Mouse (Mus musculus) embryonic facial prominence, embryonic 15.5 days (tissue): ENCODE results near the gene C530008M17Rik. TPM values are rescaled to one million over a fixed set of nuclear protein-coding genes. Genes with fewer than 3 reads are reported as not detected.

ENCODE experiments used
- ATAC-seq: fragments of 200-750 bp; cut with Nextera tagmentation; 2 replicates; pipeline ENCODE4 v1.8.0; 2017; ENCODE audit warnings: low read depth, moderate TSS enrichment; ENCODE audit not compliant: insufficient number of reproducible peaks, low FRiP score, low TSS enrichment
- H3K27ac ChIP-seq: fragments of 300-500 bp; sonication (generic); replicated peaks from 2 replicates; pipeline ENCODE4 v1.5.1; 2015; ENCODE audit warnings: mild to moderate bottlenecking, inconsistent platforms
- H3K27me3 ChIP-seq: fragments of 300-500 bp; sonication (generic); 2 replicates; pipeline ENCODE4 v1.6.1; 2015; ENCODE audit warnings: inconsistent platforms
- H3K36me3 ChIP-seq: fragments of 300-500 bp; sonication (generic); 2 replicates; pipeline ENCODE4 v1.6.1; 2015; ENCODE audit warnings: mild to moderate bottlenecking, inconsistent platforms
- H3K4me1 ChIP-seq: fragments of 300-500 bp; sonication (generic); 2 replicates; pipeline ENCODE4 v1.6.1; 2015; ENCODE audit warnings: inconsistent platforms
- H3K4me2 ChIP-seq: fragments of 300-500 bp; sonication (generic); replicated peaks from 2 replicates; pipeline ENCODE4 v1.6.1; 2015; ENCODE audit warnings: mild to moderate bottlenecking, inconsistent platforms
- H3K4me3 ChIP-seq: fragments of 300-500 bp; sonication (generic); replicated peaks from 2 replicates; pipeline ENCODE4 v1.5.1; 2015; ENCODE audit warnings: mild to moderate bottlenecking, inconsistent platforms
- H3K9ac ChIP-seq: fragments of 300-500 bp; sonication (generic); 2 replicates; pipeline ENCODE4 v1.6.1; 2015; ENCODE audit warnings: inconsistent platforms
- H3K9me3 ChIP-seq: fragments of 300-500 bp; sonication (generic); replicated peaks from 2 replicates; pipeline ENCODE4 v1.6.1; 2016; ENCODE audit warnings: inconsistent platforms
- WGBS: fragments of 180-500 bp; shearing (Covaris S2); methylation state at CpG from one replicate; pipeline ENCODE4 v1.1.7; 2015; 5-methylcytosine and 5-hydroxymethylcytosine counted together
- polyA plus RNA-seq: library from polyadenylated mRNA; unstranded; fragments of >200 nt; fragmentation: Nextera tagmentation; extraction: Ambion mirVana; gene quantifications from 2 replicates; pipeline ENCODE4 v1.2.1, GENCODE M21; 2015

The C530008M17Rik gene
- polyA plus RNA-seq, 1 experiment from 2014 or later: 17.0 TPM

DNA sequence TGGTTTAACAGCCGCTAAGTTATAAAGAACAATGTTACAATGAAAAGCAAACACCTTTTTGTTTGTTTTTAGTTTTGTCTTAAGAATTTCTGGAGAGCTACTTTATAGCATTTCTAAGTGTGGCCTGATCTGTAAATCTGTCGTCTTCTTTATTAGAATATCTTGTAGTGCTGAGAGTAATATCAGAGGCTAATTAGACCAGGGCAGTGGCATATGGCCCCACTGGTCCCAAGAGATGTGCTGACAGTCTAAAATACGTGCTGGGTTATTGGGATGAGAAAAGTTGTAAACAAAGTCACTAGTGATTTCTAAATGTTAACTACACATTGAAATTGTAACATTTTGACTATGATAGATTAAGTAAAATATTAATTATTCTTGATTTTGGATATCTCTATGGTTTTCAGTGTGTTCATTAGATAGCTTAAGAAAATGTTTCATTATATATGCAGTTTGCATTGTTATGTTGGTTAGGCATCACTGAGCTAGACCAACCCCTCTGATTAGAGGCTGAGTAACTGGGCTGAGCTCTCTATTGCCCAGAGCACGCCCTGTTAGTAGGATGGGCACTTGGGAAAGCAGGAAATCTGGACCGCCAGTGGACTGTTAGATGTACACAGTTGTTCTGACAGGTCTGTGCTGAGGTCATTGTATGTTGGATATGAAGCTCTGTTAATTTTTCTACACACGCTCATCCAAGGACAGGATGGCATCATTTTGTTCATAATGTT is 9.9 kb downstream of the C530008M17Rik start:
- Histone ChIP-seq H3K9ac (no peak overlapping the region), H3K4me1 (no peaks in the 10 kb centered on the region), H3K4me3 (no peak overlapping the region), H3K27ac (no peak overlapping the region), H3K36me3 (no peaks in the 10 kb centered on the region), H3K9me3 (no peaks in the 10 kb centered on the region), H3K27me3 (no peaks in the 10 kb centered on the region), H3K4me2 (no peak overlapping the region)
- no peak for ATAC-seq
- whole genome bisulfite sequencing: 81% methylated on average over 6 of the region's 6 CpGs

DNA sequence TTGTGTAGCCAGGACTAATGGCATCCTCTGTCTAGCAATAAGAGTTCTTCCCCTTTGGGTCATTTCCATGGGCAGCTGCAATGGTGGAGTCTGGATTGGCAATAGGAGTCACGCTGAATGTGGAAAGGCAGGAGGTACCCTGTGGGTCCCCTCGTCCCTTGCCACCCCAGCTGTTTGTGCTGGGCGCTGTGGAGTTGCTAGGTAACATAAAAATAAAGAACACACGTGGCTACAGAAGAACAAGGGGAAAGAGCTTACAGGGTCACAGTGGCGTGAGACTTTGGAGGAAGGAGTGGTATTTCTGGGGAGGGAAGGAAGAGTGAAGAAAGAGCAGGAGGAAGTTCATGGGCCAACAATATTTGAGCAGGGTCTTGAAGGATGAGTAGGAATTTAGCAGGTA is 11.8 kb downstream of the C530008M17Rik start:
- 75% methylated on average over 5 of the region's 5 CpGs for WGBS
- no peaks in the 10 kb centered on the region for H3K36me3 ChIP-seq
- no peaks in the 10 kb centered on the region for H3K4me1 ChIP-seq
- no peak for ATAC-seq
- H3K9me3 ChIP-seq: no peaks in the 10 kb centered on the region
- no peak overlapping the region for H3K4me3 ChIP-seq
- H3K4me2 ChIP-seq: no peak overlapping the region
- no peak overlapping the region for H3K27ac ChIP-seq
- H3K9ac ChIP-seq: no peak overlapping the region
- H3K27me3 ChIP-seq: no peaks in the 10 kb centered on the region

DNA sequence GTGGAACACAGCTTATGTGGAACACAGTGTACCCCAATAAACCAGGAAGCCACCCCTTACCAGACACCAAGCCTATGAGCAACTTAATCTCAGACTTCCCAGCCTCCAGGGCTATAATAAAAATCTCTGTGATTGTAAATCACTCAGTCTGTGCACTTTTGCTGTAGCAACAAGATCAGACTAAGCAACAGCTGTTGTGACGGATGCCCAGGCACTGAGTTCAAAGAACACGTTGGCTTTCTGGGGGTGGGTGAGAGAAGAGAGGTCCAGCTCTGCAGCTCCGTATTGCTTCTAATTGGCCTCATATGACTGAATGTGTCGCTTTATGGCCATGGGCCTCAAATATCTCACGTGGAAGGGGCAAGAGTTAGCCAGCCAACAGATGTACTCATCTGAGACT is 12.2 kb downstream of the C530008M17Rik start:
- H3K4me3 ChIP-seq: no peak overlapping the region
- no peaks in the 10 kb centered on the region for H3K4me1 ChIP-seq
- no peak overlapping the region for H3K9ac ChIP-seq
- H3K4me2 ChIP-seq: no peak overlapping the region
- no peak overlapping the region for H3K27ac ChIP-seq
- 75% methylated on average over 5 of the region's 5 CpGs for WGBS
- H3K36me3 ChIP-seq: no peaks in the 10 kb centered on the region
- H3K9me3 ChIP-seq: no peaks in the 10 kb centered on the region
- no peak for ATAC-seq
- H3K27me3 ChIP-seq: no peaks in the 10 kb centered on the region

DNA sequence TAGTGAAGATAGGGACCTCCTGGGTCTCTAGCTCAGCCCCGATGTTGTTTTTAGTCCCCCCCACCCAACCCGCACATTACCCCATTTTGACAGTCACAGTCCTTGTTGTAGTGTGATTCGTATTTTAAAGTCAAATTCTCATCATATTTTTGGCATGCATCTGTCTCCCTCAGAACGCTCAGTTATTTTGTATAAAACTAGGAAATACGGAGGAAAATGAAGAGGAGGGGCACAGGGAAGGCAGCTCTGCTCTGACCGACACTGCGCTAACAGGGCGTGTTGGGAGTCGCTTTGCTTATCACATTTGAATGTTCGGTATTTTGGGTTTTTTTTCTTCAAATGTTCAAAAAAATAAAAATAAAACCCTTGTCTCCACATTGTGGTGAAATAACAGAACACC is 13.9 kb downstream of the C530008M17Rik start:
- Histone ChIP-seq H3K36me3 (no peaks in the 10 kb centered on the region), H3K9me3 (no peaks in the 10 kb centered on the region), H3K4me3 (no peak overlapping the region), H3K27ac (no peak overlapping the region), H3K4me2 (no peak overlapping the region), H3K27me3 (no peaks in the 10 kb centered on the region), H3K4me1 (no peaks in the 10 kb centered on the region), H3K9ac (no peak overlapping the region)
- WGBS: 82% methylated on average over 10 of the region's 10 CpGs
- no peak for ATAC-seq

DNA sequence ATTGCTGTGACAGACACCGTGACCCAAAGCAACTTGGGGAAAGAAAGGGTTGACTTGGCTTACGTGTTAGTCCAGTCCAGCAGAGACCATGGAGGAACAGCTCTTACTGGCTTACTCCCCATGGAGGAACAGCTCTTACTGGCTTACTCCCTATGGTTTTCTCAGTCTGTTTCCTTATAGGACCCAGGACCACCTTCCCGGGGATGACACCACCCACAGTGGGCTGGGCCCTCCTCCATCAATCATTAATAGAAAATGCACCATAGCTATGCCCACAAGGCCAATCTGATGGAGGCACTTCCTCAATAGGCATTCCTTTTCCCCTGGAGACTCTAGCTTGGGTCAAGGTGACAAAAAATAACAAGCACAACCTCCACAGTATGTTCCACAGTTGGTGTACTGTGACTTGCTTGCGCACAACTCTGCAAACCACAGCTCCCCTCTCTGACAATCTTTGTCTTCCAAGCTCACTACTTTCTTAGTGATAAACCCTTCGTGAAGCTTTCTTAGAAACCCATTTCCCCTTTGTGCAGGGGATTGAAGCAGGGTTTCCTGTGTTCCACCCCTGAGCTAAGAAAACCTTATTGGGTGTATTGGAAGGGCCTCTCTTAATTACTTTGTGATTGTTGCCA is 17.8 kb downstream of the C530008M17Rik start:
- ATAC-seq: no peak
- Histone ChIP-seq H3K4me2 (no peak overlapping the region), H3K27me3 (no peaks in the 10 kb centered on the region), H3K36me3 (no peaks in the 10 kb centered on the region), H3K4me3 (no peak overlapping the region), H3K9me3 (no peaks in the 10 kb centered on the region), H3K27ac (no peak overlapping the region), H3K9ac (no peak overlapping the region), H3K4me1 (no peaks in the 10 kb centered on the region)
- 92% methylated on average over 5 of the region's 5 CpGs for WGBS

DNA sequence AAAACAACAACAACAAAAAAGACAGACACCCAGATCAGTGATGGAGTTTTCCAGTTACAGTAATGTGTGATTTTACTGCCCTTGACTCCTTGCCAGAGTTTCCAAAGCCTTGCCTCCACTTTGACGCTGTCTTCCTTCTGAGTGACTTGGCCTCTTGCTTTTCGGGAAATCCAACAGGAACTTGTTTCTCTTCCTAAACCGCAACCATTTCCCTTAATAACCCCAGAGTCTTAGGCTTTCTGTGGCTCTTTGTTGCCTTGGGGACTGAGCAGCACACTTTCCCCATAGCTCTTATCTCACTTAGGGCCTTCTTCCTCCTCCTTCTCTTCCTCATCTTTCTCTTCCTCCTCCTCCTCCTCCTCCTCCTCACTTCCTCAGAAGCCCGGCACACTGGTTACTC is 19.1 kb downstream of the C530008M17Rik start:
- Histone ChIP-seq H3K27ac (no peak overlapping the region), H3K4me2 (no peak overlapping the region), H3K9me3 (no peaks in the 10 kb centered on the region), H3K36me3 (no peaks in the 10 kb centered on the region), H3K4me1 (no peaks in the 10 kb centered on the region), H3K9ac (no peak overlapping the region), H3K4me3 (no peak overlapping the region), H3K27me3 (no peaks in the 10 kb centered on the region)
- WGBS: 70% methylated on average over 4 of the region's 4 CpGs
- ATAC-seq: no peak

DNA sequence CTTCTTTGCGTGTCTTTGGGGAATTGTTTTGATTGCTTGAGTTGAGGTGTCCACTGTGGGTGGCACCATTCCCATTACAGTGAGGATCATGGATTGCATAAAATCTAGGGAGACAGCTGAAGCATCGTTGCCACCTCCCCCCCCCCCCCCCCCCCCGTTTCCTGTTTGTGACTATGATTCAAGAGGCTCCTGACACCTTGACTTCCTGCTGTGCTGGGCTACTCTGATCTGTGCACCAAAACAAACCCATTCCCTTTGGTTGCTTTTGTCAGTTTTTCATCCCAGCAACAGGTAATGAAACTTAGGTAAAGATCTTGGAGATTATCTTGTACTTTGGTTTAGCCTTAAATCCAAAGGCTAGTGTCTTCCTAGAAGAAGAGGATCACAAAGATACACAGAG is 24.6 kb downstream of the C530008M17Rik start:
- Histone ChIP-seq H3K4me3 (no peak overlapping the region), H3K4me1 (no peaks in the 10 kb centered on the region), H3K36me3 (no peaks in the 10 kb centered on the region), H3K4me2 (no peak overlapping the region), H3K27me3 (no peaks in the 10 kb centered on the region), H3K27ac (no peak overlapping the region), H3K9ac (no peak overlapping the region), H3K9me3 (no peaks in the 10 kb centered on the region)
- WGBS: 73% methylated on average over 2 of the region's 3 CpGs
- no peak for ATAC-seq

DNA sequence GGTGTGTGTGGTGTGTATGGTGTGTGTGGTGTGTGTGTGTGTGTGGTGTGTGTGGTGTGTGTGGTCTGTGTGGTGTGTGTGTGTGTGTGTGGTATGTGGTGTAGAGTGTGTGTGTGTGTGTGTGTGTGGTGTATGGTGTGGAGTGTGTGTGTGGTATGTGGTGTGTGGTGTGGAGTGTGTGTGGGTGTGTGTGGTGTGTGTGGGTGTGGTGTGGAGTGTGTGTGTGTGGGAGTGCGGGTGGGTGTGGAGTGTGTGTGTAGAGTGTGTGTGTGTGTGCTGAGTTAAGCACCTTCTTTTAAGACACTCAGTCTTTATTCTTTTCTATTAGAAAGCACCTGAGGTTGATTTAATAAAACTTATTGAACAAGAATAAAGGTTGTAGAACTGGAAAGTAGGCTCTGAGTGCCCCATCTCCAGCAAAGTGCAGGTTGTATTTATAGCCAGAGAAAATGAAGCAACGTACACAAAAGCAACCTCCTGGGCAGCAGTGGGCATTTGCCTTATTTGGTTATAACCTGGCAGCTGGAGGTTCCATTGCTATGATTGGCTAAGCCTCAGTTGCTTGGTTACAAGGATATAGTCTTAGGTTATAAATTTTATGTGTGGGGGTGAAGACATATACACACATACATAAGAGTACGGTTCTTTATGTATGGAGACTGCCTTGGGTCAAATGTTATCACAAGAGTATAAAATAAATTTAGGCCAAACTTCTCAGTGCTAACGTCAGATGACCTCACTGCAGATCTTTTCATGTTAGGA is 25.8 kb downstream of the C530008M17Rik start:
- WGBS: 73% methylated on average over 4 of the region's 4 CpGs
- no peak for ATAC-seq
- no peak overlapping the region for H3K27ac ChIP-seq
- no peak overlapping the region for H3K4me2 ChIP-seq
- H3K36me3 ChIP-seq: no peaks in the 10 kb centered on the region
- H3K4me3 ChIP-seq: no peak overlapping the region
- H3K9ac ChIP-seq: no peak overlapping the region
- no peaks in the 10 kb centered on the region for H3K9me3 ChIP-seq
- no peaks in the 10 kb centered on the region for H3K27me3 ChIP-seq
- no peaks in the 10 kb centered on the region for H3K4me1 ChIP-seq

DNA sequence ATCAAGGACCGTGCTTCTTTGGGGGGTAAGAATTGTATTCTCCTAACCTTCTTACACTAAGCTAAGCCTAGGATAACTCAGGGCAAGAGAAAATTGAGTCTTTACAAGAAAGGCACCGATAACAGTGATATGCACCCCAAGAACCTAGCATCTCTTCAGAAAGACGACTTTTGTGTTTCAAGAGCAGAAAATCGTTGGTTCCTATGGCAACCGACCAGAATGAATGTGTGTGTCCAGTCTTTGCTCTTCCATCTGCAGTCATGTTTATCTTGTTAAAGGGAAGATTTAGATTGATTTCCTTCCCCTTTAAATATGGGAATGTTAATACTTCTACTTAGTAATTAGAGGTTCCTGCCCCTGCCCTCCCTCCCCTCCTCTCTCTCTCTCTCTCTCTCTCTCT is 27.1 kb downstream of the C530008M17Rik start:
- H3K27ac ChIP-seq: no peak overlapping the region
- no peaks in the 10 kb centered on the region for H3K36me3 ChIP-seq
- H3K4me3 ChIP-seq: no peak overlapping the region
- H3K9ac ChIP-seq: no peak overlapping the region
- H3K4me2 ChIP-seq: no peak overlapping the region
- no peaks in the 10 kb centered on the region for H3K4me1 ChIP-seq
- H3K27me3 ChIP-seq: no peaks in the 10 kb centered on the region
- H3K9me3 ChIP-seq: no peaks in the 10 kb centered on the region
- no peak for ATAC-seq
- WGBS: 64% methylated on average over 5 of the region's 5 CpGs

DNA sequence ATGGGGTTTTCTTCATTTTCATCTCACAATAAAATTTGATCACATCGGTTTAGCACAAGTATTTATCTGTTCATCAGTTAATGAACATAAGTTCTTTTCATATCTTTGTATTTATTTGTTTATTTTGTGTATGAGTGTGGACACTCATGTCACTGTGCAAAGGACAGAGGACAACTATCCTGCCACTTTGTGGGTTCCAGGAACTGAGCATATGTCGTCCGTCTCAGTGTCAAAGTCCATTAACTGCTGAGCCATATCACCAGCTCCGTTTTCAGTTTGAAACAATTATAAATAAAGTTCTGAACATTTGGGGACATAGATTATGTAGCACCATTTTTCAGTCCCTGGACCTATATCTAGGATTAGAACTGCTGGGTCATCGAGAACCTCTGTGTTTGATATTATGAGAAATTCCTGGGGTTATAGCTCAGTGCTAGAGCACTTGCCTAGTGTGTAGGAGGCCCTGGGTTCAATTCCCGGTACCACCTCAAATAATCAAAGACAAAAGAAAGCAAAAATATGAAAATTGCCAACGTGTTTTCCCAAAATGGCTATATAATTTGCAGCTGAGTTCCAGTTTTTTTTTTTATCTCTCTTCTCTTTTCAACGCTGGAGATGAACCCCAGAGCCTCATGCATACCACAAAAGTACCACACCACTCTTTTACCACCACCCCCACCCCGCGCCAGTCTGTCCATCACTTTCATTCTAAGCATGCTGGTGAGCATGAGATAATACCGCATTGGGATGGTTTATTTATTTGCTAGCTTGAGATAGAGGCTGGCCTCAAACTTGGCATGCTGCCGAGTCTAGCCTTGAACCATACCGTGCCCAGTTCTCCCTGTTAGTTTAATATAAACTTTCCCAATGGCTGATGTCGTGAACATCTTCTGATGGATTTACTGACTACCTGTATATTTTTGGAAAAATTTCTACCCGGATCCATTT is 28.6 kb downstream of the C530008M17Rik start:
- Histone ChIP-seq H3K36me3 (no peaks in the 10 kb centered on the region), H3K27me3 (no peaks in the 10 kb centered on the region), H3K4me1 (no peaks in the 10 kb centered on the region), H3K9me3 (no peaks in the 10 kb centered on the region), H3K4me2 (no peak overlapping the region), H3K9ac (no peak overlapping the region), H3K4me3 (no peak overlapping the region), H3K27ac (no peak overlapping the region)
- WGBS: 90% methylated on average over 15 of the region's 15 CpGs
- no peak for ATAC-seq
